Mouse (Mus musculus): ENCODE measurements at regions not wholly inside any gene's neighbourhood (a gene's known extent, or its start where the extent isn't known, plus 50 kb on each side); places are given as distances from the start of the nearest gene placed in this dataset.

GRCm38 (mm10) chr10:56453578-56454069 lies 76.5 kb downstream of the Gja1 start:
- no peak overlapping the region for H3K4me2 ChIP-seq (ENCODE audit: low read depth, low read length)
- no peaks in the 10 kb centered on the region for H3K4me1 ChIP-seq (ENCODE audit: control insufficient read depth, insufficient read depth)
- no peaks in the 10 kb centered on the region for H3K9me3 ChIP-seq (replicated peaks; ENCODE audit: control insufficient read depth, low read length)
- no peak overlapping the region for H3K9ac ChIP-seq (replicated peaks; ENCODE audit: low read depth, low read length)
- ATAC-seq (ENCODE audit: insufficient read depth, low read depth), result no peak
- no peak for DNase-seq (ENCODE audit: low spot score)
- no peak for TF ChIP-seq EP300 (IDR thresholded peaks at IDR 0.05; ENCODE audit: low read depth)
- 91% methylated on average over 4 of the region's 4 CpGs for WGBS
- H3K36me3 ChIP-seq (replicated peaks; ENCODE audit: control insufficient read depth, insufficient read depth, low read length), result no peaks in the 10 kb centered on the region
- H3K4me3 ChIP-seq (ENCODE audit: low read depth, low read length), result no peak overlapping the region
- no peaks in the 10 kb centered on the region for H3K27me3 ChIP-seq (ENCODE audit: control insufficient read depth, insufficient read depth, low read length)
- H3K27ac ChIP-seq (ENCODE audit: low read depth), result no peak overlapping the region

GRCm38 (mm10) chr10:56455867-56456468 lies 78.8 kb downstream of the Gja1 start:
- TF ChIP-seq EP300 (IDR thresholded peaks at IDR 0.05; ENCODE audit: low read depth) (no peak), CTCF (IDR thresholded peaks at IDR 0.05; ENCODE audit: low read depth) (no peak)
- no peak overlapping the region for H3K4me3 ChIP-seq (ENCODE audit: low read depth, low read length)
- H3K36me3 ChIP-seq (replicated peaks; ENCODE audit: control insufficient read depth, insufficient read depth, low read length), result no peaks in the 10 kb centered on the region
- no peaks in the 10 kb centered on the region for H3K27me3 ChIP-seq (ENCODE audit: control insufficient read depth, insufficient read depth, low read length)
- H3K4me1 ChIP-seq (ENCODE audit: control insufficient read depth, insufficient read depth), result no peaks in the 10 kb centered on the region
- H3K9me3 ChIP-seq (replicated peaks; ENCODE audit: control insufficient read depth, low read length), result no peaks in the 10 kb centered on the region; the same call in 1 of the 2 replicates
- 86% methylated on average over 2 of the region's 2 CpGs for WGBS
- no peak overlapping the region for H3K9ac ChIP-seq (replicated peaks; ENCODE audit: low read depth, low read length)
- H3K4me2 ChIP-seq (ENCODE audit: low read depth, low read length), result no peak overlapping the region
- ATAC-seq (ENCODE audit: insufficient read depth, low read depth) (no peak), DNase-seq (ENCODE audit: low spot score) (no peak)
- no peak overlapping the region for H3K27ac ChIP-seq (ENCODE audit: low read depth)

- Histone ChIP-seq H3K9me3 (replicated peaks; ENCODE audit: control insufficient read depth, low read length) (no peaks in the 10 kb centered on the region), H3K4me1 (ENCODE audit: control insufficient read depth, insufficient read depth) (no peaks in the 10 kb centered on the region), H3K27ac (ENCODE audit: low read depth) (peak overlapping the region; percentile 69), H3K36me3 (replicated peaks; ENCODE audit: control insufficient read depth, insufficient read depth, low read length) (no peaks in the 10 kb centered on the region), H3K9ac (replicated peaks; ENCODE audit: low read depth, low read length) (peak overlapping the region; percentile 39; the same call in 1 of the 2 replicates), H3K27me3 (ENCODE audit: control insufficient read depth, insufficient read depth, low read length) (no peaks in the 10 kb centered on the region), H3K4me3 (ENCODE audit: low read depth, low read length) (peak overlapping the region; percentile 24), H3K4me2 (ENCODE audit: low read depth, low read length) (peak overlapping the region; percentile 55)
- TF ChIP-seq EP300 (IDR thresholded peaks at IDR 0.05; ENCODE audit: low read depth), result no peak
- no peak for TF ChIP-seq CTCF (IDR thresholded peaks at IDR 0.05; ENCODE audit: low read depth)
- DNase-seq (ENCODE audit: low spot score), result peak; percentile 76
- 5% methylated on average over 6 of the region's 6 CpGs for WGBS
- peak; percentile 74 for ATAC-seq (ENCODE audit: insufficient read depth, low read depth)
Observed at GRCm38 (mm10) chr10:56468537-56468936, 91.4 kb downstream of the Gja1 start.

GRCm38 (mm10) chr10:56468993-56469712 lies 92.0 kb downstream of the Gja1 start:
- Histone ChIP-seq H3K4me1 (ENCODE audit: control insufficient read depth, insufficient read depth) (no peaks in the 10 kb centered on the region), H3K4me3 (ENCODE audit: low read depth, low read length) (peak overlapping the region; percentile 24), H3K36me3 (replicated peaks; ENCODE audit: control insufficient read depth, insufficient read depth, low read length) (no peaks in the 10 kb centered on the region), H3K27ac (ENCODE audit: low read depth) (peak overlapping the region; percentile 69), H3K27me3 (ENCODE audit: control insufficient read depth, insufficient read depth, low read length) (no peaks in the 10 kb centered on the region), H3K9me3 (replicated peaks; ENCODE audit: control insufficient read depth, low read length) (no peaks in the 10 kb centered on the region), H3K9ac (replicated peaks; ENCODE audit: low read depth, low read length) (peak overlapping the region; percentile 39), H3K4me2 (ENCODE audit: low read depth, low read length) (peak overlapping the region; percentile 55)
- peak; percentile 72 for ATAC-seq (ENCODE audit: insufficient read depth, low read depth)
- 22% methylated on average over 15 of the region's 15 CpGs for WGBS
- peak; percentile 67 for DNase-seq (ENCODE audit: low spot score)
- TF ChIP-seq CTCF (IDR thresholded peaks at IDR 0.05; ENCODE audit: low read depth) (no peak), EP300 (IDR thresholded peaks at IDR 0.05; ENCODE audit: low read depth) (0 out of 2 replicates have a peak, but pooled peaks have one; percentile 10)

- Histone ChIP-seq H3K27ac (ENCODE audit: low read depth) (no peak overlapping the region), H3K4me2 (ENCODE audit: low read depth, low read length) (no peak overlapping the region), H3K36me3 (replicated peaks; ENCODE audit: control insufficient read depth, insufficient read depth, low read length) (no peaks in the 10 kb centered on the region), H3K27me3 (ENCODE audit: control insufficient read depth, insufficient read depth, low read length) (no peaks in the 10 kb centered on the region), H3K4me3 (ENCODE audit: low read depth, low read length) (no peak overlapping the region), H3K4me1 (ENCODE audit: control insufficient read depth, insufficient read depth) (no peaks in the 10 kb centered on the region), H3K9me3 (replicated peaks; ENCODE audit: control insufficient read depth, low read length) (no peaks in the 10 kb centered on the region), H3K9ac (replicated peaks; ENCODE audit: low read depth, low read length) (no peak overlapping the region)
- 73% methylated on average over 3 of the region's 3 CpGs for WGBS
- ATAC-seq (ENCODE audit: insufficient read depth, low read depth) (no peak), DNase-seq (ENCODE audit: low spot score) (no peak)
- TF ChIP-seq EP300 (IDR thresholded peaks at IDR 0.05; ENCODE audit: low read depth) (no peak), CTCF (IDR thresholded peaks at IDR 0.05; ENCODE audit: low read depth) (no peak)
Observed at GRCm38 (mm10) chr10:56469895-56470294, 92.8 kb downstream of the Gja1 start.
